Mouse (Mus musculus) liver, embryonic 15.5 days (tissue): Measurements from ENCODE around the gene Nes. TPM values are rescaled to one million over a fixed set of nuclear protein-coding genes. Genes with fewer than 3 reads are reported as not detected.
A peak's percentile ranks its signal among the peaks of the same experiment; 100 is the strongest.

Experiments
- ATAC-seq: fragments of 200-750 bp; cut with Nextera tagmentation; 2 replicates; pipeline ENCODE4 v1.8.0; 2017; ENCODE audit warnings: moderate number of reproducible peaks, mild to moderate bottlenecking, moderate library complexity; ENCODE audit not compliant: insufficient read depth
- H3K27ac ChIP-seq: fragments of 300-500 bp; sonication (generic); replicated peaks from 2 replicates; pipeline ENCODE4 v1.5.1; 2015; ENCODE audit warnings: mild to moderate bottlenecking, inconsistent platforms
- H3K27me3 ChIP-seq: fragments of 300-500 bp; sonication (generic); 2 replicates; pipeline ENCODE4 v1.6.1; 2015; ENCODE audit warnings: mild to moderate bottlenecking, inconsistent platforms
- H3K36me3 ChIP-seq: fragments of 300-500 bp; sonication (generic); replicated peaks from 2 replicates; pipeline ENCODE4 v1.6.1; 2015; ENCODE audit warnings: moderate library complexity, mild to moderate bottlenecking, inconsistent platforms
- H3K4me1 ChIP-seq: fragments of 300-500 bp; sonication (generic); replicated peaks from 2 replicates; pipeline ENCODE4 v1.6.1; 2015; ENCODE audit warnings: inconsistent platforms
- H3K4me2 ChIP-seq: fragments of 300-500 bp; sonication (generic); 2 replicates; pipeline ENCODE4 v1.6.1; 2015; ENCODE audit warnings: moderate library complexity, mild to moderate bottlenecking, inconsistent platforms
- H3K4me3 ChIP-seq: fragments of 300-500 bp; sonication (generic); replicated peaks from 2 replicates; pipeline ENCODE4 v1.5.1; 2015; ENCODE audit warnings: mild to moderate bottlenecking, inconsistent platforms
- H3K9ac ChIP-seq: fragments of 300-500 bp; sonication (generic); 2 replicates; pipeline ENCODE4 v1.6.1; 2015; ENCODE audit warnings: moderate library complexity, mild to moderate bottlenecking, inconsistent platforms
- H3K9me3 ChIP-seq: fragments of 300-500 bp; sonication (generic); replicated peaks from 2 replicates; pipeline ENCODE4 v1.6.1; 2016; ENCODE audit warnings: inconsistent platforms
- WGBS: fragments of 180-500 bp; shearing (Covaris S2); methylation state at CpG from one replicate; pipeline ENCODE4 v1.1.7; 2015; ENCODE audit warnings: mixed read lengths; ENCODE audit not compliant: insufficient replicate concordance; 5-methylcytosine and 5-hydroxymethylcytosine counted together
- polyA plus RNA-seq: library from polyadenylated mRNA; unstranded; fragments of >200 nt; fragmentation: Nextera tagmentation; extraction: Ambion mirVana; gene quantifications from 2 replicates; pipeline ENCODE4 v1.2.1, GENCODE M21; 2015

Gene Nes
- polyA plus RNA-seq, 1 experiment from 2014 or later, result 2.3 TPM

- Histone ChIP-seq H3K4me2 (no peak overlapping the region), H3K27me3 (peaks cover 44% of the 10 kb centered on the region), H3K36me3 (peaks cover 48% of the 10 kb centered on the region), H3K9me3 (no peaks in the 10 kb centered on the region), H3K4me1 (peaks cover 17% of the 10 kb centered on the region), H3K9ac (no peak overlapping the region), H3K27ac (no peak overlapping the region), H3K4me3 (no peak overlapping the region)
- 70% methylated on average over 7 of the region's 7 CpGs for WGBS
- ATAC-seq, result no peak
Measured at GRCm38 (mm10) chr3:87943586-87943985, 27.3 kb upstream of the Nes start.

DNA sequence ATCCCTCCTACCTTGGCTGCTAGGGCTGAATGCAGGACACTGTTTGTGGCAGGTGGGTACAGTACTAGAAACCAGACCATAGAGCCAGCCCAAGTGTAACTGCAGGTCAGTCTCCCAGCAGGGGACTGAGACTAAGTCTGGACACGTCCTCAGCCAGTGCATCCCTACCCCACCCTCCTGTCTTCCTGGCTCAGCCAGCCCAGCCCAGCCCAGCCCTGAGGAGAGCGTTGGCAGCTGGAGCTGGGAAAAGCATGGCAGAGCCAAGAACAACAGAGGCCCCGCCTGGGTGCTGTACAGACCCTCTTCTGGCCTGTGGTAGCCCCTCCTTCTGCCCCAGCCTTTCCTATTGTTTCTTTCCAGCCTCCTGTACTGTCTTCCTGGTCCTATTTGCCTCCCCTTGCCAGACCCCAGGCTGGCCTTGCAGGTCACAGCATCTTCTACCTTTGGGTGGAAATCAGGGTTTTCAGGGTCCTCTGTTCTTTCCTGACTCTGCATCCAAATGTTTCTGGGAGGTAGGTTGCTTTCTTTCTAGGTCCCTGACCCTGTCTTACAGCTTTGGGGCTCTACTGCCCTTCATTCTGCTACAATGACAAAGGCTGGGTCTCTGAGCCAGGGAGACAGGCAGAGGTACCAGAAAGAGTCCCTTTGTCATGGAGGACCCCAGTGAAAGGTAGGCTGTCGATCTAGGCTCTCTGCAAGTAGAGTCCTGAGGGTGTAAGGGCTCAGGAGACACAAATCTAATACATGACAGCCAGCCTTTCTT is 25.9 kb upstream of the Nes start:
- Histone ChIP-seq H3K4me2 (no peak overlapping the region), H3K27ac (no peak overlapping the region), H3K36me3 (peaks cover 34% of the 10 kb centered on the region), H3K27me3 (peaks cover 59% of the 10 kb centered on the region), H3K9ac (no peak overlapping the region), H3K9me3 (no peaks in the 10 kb centered on the region), H3K4me3 (no peak overlapping the region), H3K4me1 (peaks cover 23% of the 10 kb centered on the region)
- WGBS, result 37% methylated on average over 4 of the region's 4 CpGs
- no peak for ATAC-seq

DNA sequence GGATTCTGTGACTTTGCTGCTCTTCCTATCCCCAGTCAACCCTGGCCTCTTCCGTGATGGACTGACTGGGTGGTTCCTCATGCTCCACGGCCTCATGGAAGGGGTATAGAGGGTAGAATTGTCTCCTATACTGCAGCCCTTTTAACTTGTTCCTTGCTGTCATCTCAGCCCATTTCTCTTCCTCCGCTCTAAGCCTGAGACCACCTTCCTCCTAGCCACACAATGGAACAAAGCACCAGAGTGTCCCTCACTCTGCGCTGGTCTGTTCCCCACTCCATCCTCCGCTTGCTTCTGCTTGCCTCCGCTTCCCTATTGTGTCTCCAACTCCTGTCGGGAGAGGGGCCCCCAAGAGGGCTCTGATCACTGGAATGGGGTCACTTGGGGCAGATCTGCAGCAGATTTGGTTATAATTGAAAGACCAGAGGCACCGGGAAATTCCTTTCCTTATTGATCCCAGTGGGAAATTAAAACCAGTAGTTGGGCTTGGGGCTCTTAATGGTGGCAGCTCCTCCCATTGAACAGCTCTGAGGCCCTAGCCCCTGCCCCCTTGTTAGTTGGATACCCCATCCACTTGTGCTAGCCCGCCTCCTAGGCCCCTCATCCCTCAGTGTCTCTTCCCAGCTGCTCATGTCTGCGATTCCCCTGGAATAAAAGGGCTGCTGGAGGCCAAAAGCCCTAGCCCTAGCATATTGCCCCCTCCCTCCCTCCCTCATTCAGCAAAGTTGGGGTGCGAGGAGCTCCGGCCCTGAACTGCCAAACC is 24.9 kb upstream of the Nes start:
- Histone ChIP-seq H3K4me3 (no peak overlapping the region), H3K9me3 (no peaks in the 10 kb centered on the region), H3K4me1 (peaks cover 23% of the 10 kb centered on the region), H3K27ac (no peak overlapping the region), H3K27me3 (peaks cover 68% of the 10 kb centered on the region), H3K36me3 (peaks cover 26% of the 10 kb centered on the region), H3K9ac (no peak overlapping the region), H3K4me2 (no peak overlapping the region)
- ATAC-seq, result no peak
- whole genome bisulfite sequencing, result 25% methylated on average over 12 of the region's 12 CpGs

GRCm38 (mm10) chr3:87946541-87946860 is 24.4 kb upstream of the Nes start:
- Histone ChIP-seq H3K27me3 (peaks cover 74% of the 10 kb centered on the region), H3K27ac (no peak overlapping the region), H3K9me3 (no peaks in the 10 kb centered on the region), H3K4me2 (no peak overlapping the region), H3K9ac (no peak overlapping the region), H3K36me3 (peaks cover 20% of the 10 kb centered on the region), H3K4me1 (peaks cover 23% of the 10 kb centered on the region), H3K4me3 (no peak overlapping the region)
- ATAC-seq, result no peak
- 15% methylated on average over 1 of the region's 1 CpGs for WGBS

DNA sequence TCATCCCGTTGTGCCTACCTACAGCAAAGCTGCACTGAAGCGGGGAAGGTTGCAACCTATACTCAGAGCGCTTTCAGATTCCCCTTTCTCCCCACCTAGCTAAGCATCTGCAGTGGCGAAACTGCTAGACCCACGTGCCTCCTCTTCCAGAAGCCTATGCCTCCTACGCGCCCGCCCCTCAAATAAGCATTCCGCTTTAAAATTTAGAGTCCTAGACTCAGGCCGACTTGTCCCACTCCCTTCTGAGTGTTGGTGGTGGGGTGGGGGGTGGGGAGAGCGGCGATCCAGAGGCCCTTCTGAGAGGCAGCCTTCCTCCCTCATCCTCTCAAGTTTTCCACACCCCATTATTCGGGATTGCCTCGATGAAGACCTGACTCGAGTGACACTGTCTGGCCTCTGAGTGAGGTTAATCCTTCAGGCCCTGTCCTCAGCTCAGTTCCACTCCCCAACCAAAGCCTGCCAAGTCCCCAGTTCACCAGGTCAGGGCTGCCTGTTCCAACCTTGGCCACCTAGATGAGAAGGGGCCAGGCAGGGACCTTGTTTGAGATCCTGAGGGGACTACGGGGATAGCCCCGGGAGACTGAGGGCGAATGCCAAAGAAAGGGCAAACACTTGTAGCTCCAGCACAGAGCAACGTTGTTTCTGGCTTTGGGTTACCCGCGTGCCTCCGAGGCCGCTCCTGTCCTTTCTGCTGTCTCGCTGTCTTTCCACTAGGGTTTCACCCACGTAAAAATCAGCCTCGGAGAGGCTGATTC is 23.6 kb upstream of the Nes start:
- H3K9me3 ChIP-seq, result no peaks in the 10 kb centered on the region
- peak overlapping the region; percentile 44 for H3K4me2 ChIP-seq
- no peak overlapping the region for H3K9ac ChIP-seq
- H3K36me3 ChIP-seq, result peaks cover 13% of the 10 kb centered on the region
- no peak for ATAC-seq
- 4% methylated on average over 26 of the region's 26 CpGs for WGBS
- H3K27me3 ChIP-seq, result peaks cover 81% of the 10 kb centered on the region
- H3K27ac ChIP-seq, result no peak overlapping the region
- peaks cover 23% of the 10 kb centered on the region for H3K4me1 ChIP-seq
- no peak overlapping the region for H3K4me3 ChIP-seq

- ATAC-seq, result no peak
- Histone ChIP-seq H3K9me3 (no peaks in the 10 kb centered on the region), H3K9ac (no peak overlapping the region), H3K36me3 (peaks cover 8% of the 10 kb centered on the region; the same call in 1 of the 2 replicates), H3K27me3 (peaks cover 87% of the 10 kb centered on the region), H3K27ac (no peak overlapping the region), H3K4me2 (peak overlapping the region; percentile 44), H3K4me3 (no peak overlapping the region), H3K4me1 (peaks cover 26% of the 10 kb centered on the region)
- WGBS, result 3% methylated on average over 17 of the region's 17 CpGs
Measured at GRCm38 (mm10) chr3:87947811-87948199, 23.1 kb upstream of the Nes start.

DNA sequence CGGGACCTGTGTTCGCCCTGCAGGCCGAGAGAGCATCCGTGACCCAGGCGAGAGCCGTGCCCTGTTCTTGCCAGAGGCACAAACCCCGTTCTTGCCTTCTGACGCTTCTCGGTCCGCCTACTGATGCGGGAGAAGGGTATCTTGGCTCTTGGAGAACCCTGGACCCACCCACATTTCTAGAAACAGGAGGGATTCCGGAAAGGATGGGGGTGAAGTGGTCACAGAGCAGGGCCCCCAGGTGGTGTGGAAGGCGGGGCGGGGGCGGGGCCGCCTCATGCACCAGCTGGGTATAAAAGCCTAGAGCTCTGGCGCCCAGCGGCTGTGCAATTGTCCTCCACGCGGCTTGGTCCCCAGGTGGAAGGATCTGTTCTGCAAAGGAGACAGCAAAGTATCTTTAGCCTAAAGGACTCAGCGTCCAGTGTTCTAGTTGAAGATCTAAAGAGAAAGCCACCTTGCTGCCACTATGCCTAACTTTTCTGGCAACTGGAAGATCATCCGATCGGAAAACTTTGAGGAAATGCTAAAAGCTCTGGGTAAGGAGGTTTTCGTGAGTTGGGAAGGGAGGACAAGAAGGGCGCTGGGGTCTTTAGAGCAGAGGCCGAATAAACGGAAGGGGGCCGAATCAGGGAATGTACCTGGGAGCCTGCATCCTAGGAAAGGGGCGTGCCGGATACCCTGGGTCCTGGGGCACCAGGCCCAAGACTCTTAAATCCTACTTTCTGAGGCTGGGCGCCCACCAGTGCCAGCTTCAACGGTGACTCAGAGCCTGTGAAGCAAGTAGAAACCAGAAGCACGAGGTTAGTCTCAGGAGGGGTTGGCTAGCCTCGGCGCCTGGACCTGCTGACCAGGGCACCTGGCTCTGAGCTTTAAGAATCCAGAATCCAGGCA is 22.3 kb upstream of the Nes start, which contains the start of gene Crabp2:
TSS of gene Crabp2 (plus strand) at position 289 of the 888 bp plus-strand sequence.
- Histone ChIP-seq H3K9me3 (no peaks in the 10 kb centered on the region), H3K36me3 (0 out of 2 replicates have a peak, but pooled peaks cover under 1% of the 10 kb centered on the region), H3K27ac (no peak within 1 kb of the TSS), H3K27me3 (peaks cover 95% of the 10 kb centered on the region), H3K4me3 (peak within 1 kb of the TSS; percentile 17), H3K4me2 (peak within 1 kb of the TSS; percentile 44), H3K9ac (no peak within 1 kb of the TSS), H3K4me1 (peaks cover 26% of the 10 kb centered on the region)
- WGBS, result 3% methylated on average over 35 of the region's 35 CpGs
- no peak for ATAC-seq

GRCm38 (mm10) chr3:87949266-87949954 is 21.5 kb upstream of the Nes start:
- Histone ChIP-seq H3K36me3 (no peaks in the 10 kb centered on the region), H3K4me3 (no peak overlapping the region), H3K27me3 (peaks cover 100% of the 10 kb centered on the region), H3K4me2 (no peak overlapping the region), H3K27ac (no peak overlapping the region), H3K4me1 (peaks cover 26% of the 10 kb centered on the region), H3K9ac (no peak overlapping the region), H3K9me3 (no peaks in the 10 kb centered on the region)
- ATAC-seq, result no peak
- WGBS, result 13% methylated on average over 16 of the region's 16 CpGs

GRCm38 (mm10) chr3:87949955-87950515 is 20.8 kb upstream of the Nes start:
- H3K9me3 ChIP-seq, result no peaks in the 10 kb centered on the region
- H3K4me2 ChIP-seq, result no peak overlapping the region
- no peak overlapping the region for H3K9ac ChIP-seq
- no peak for ATAC-seq
- H3K4me3 ChIP-seq, result no peak overlapping the region
- peaks cover 100% of the 10 kb centered on the region for H3K27me3 ChIP-seq
- WGBS, result 10% methylated on average over 13 of the region's 13 CpGs
- peaks cover 26% of the 10 kb centered on the region for H3K4me1 ChIP-seq
- no peak overlapping the region for H3K27ac ChIP-seq
- H3K36me3 ChIP-seq, result no peaks in the 10 kb centered on the region

DNA sequence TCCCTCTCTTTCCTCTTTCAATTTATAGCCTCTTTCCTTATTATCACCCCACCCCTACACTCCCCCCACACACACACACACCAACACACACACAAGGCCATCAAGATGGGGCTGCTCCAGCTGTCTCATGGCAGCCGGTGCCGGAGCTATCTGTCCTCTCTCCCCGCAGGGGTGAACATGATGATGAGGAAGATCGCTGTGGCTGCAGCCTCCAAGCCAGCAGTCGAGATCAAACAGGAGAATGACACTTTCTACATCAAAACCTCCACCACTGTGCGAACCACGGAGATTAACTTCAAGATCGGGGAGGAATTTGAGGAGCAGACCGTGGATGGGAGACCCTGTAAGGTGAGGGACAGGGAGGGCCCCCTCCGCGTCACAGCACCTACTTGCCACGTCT is 18.9 kb upstream of the Nes start:
- H3K4me3 ChIP-seq, result no peak overlapping the region
- 9% methylated on average over 12 of the region's 12 CpGs for WGBS
- peaks cover 98% of the 10 kb centered on the region for H3K27me3 ChIP-seq
- peaks cover 25% of the 10 kb centered on the region for H3K4me1 ChIP-seq
- peak overlapping the region; percentile 33 for H3K4me2 ChIP-seq
- no peak for ATAC-seq
- H3K9ac ChIP-seq, result no peak overlapping the region
- no peak overlapping the region for H3K27ac ChIP-seq
- no peaks in the 10 kb centered on the region for H3K9me3 ChIP-seq
- H3K36me3 ChIP-seq, result no peaks in the 10 kb centered on the region
